Mouse (Mus musculus): Measurements from ENCODE around the gene Kcnn1. TPM values are rescaled to one million over a fixed set of nuclear protein-coding genes. Genes with fewer than 3 reads are reported as not detected.
"Not testable (repeated sequence)": the region's sequence is repeated elsewhere in the genome, so short reads cannot be mapped to it uniquely, and the experiment has no call there.

Kcnn1 gene
- polyA plus RNA-seq, 1 experiment from 2014 or later: 4.1 TPM

- peak; percentile 79 for ATAC-seq (replicated peaks; ENCODE audit: extremely low read depth, insufficient read depth, low FRiP score)
- Histone ChIP-seq H3K9me3 (replicated peaks; ENCODE audit: control insufficient read depth, low read length) (no peaks in the 10 kb centered on the region), H3K4me2 (ENCODE audit: low read depth, low read length) (peak overlapping the region; percentile 10), H3K4me1 (ENCODE audit: control insufficient read depth, insufficient read depth, low read length) (peaks cover 16% of the 10 kb centered on the region), H3K9ac (ENCODE audit: low read length) (peak overlapping the region; percentile 46), H3K4me3 (ENCODE audit: low read length) (no peak overlapping the region), H3K27me3 (ENCODE audit: control insufficient read depth, insufficient read depth, low read length) (no peaks in the 10 kb centered on the region), H3K27ac (ENCODE audit: low read length) (peak overlapping the region; percentile 72), H3K36me3 (ENCODE audit: control insufficient read depth, insufficient read depth) (0 out of 2 replicates have a peak, but pooled peaks cover 5% of the 10 kb centered on the region)
- WGBS: 24% methylated on average over 15 of the region's 15 CpGs
Observed at GRCm38 (mm10) chr8:70833520-70833919, 29.5 kb downstream of the Kcnn1 start.

DNA sequence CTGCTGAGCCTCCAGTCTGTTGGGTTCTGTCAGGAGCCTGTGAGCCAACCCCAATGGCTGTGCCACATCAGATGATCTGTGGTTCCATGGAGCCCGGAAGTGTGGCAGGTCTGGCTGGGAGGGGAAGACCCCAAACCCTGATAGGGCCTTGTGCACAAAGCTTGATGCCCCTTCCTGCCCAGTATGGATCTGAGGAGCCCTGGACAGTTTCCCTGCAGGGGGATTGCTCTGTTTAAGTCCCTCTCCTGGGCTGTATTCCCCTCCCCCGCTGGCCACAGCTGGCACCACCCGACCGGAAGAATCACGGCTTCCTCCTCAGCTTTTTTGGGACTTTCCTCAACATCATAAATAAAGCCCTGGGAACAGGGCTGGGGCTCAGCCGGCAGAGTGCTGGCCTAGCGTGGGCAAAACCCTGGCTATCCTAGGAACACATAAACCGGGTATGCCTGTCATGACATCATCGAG, 30.0 kb downstream of the Kcnn1 start:
- no peak overlapping the region for H3K4me3 ChIP-seq (ENCODE audit: low read length)
- H3K27me3 ChIP-seq (ENCODE audit: control insufficient read depth, insufficient read depth, low read length): no peaks in the 10 kb centered on the region
- peak overlapping the region; percentile 72 for H3K27ac ChIP-seq (ENCODE audit: low read length)
- H3K4me1 ChIP-seq (ENCODE audit: control insufficient read depth, insufficient read depth, low read length): peaks cover 14% of the 10 kb centered on the region
- H3K9ac ChIP-seq (ENCODE audit: low read length): peak overlapping the region; percentile 46
- WGBS: 51% methylated on average over 9 of the region's 9 CpGs
- H3K4me2 ChIP-seq (ENCODE audit: low read depth, low read length): peak overlapping the region; percentile 10; the same call in 1 of the 2 replicates
- H3K9me3 ChIP-seq (replicated peaks; ENCODE audit: control insufficient read depth, low read length): no peaks in the 10 kb centered on the region
- ATAC-seq (replicated peaks; ENCODE audit: extremely low read depth, insufficient read depth, low FRiP score): no peak
- H3K36me3 ChIP-seq (ENCODE audit: control insufficient read depth, insufficient read depth): 0 out of 2 replicates have a peak, but pooled peaks cover 5% of the 10 kb centered on the region

DNA sequence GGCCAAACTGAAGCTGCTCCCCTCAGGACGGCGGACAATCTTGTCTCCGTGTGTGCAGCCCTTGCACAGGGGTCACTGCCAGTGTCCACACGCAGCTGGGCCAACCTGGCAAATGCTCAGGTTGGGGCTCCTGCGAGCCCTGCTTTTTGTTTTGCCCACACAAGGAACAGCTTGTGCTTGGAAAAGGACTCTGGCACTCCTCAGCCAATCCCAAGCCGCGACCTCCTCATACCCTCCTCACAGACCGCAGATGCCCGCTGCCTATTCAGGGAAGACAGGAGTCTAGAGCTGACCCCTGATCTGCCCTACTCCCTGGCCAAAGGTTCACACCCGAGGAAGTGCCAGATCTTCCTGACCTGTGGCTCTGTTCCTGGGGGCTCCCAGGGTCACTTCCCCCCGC, 30.7 kb downstream of the Kcnn1 start:
- 63% methylated on average over 11 of the region's 11 CpGs for WGBS
- Histone ChIP-seq H3K4me2 (ENCODE audit: low read depth, low read length) (no peak overlapping the region), H3K9me3 (replicated peaks; ENCODE audit: control insufficient read depth, low read length) (no peaks in the 10 kb centered on the region), H3K27me3 (ENCODE audit: control insufficient read depth, insufficient read depth, low read length) (no peaks in the 10 kb centered on the region), H3K27ac (ENCODE audit: low read length) (no peak overlapping the region), H3K36me3 (ENCODE audit: control insufficient read depth, insufficient read depth) (0 out of 2 replicates have a peak, but pooled peaks cover 5% of the 10 kb centered on the region), H3K4me3 (ENCODE audit: low read length) (no peak overlapping the region), H3K4me1 (ENCODE audit: control insufficient read depth, insufficient read depth, low read length) (peaks cover 14% of the 10 kb centered on the region), H3K9ac (ENCODE audit: low read length) (no peak overlapping the region)
- ATAC-seq (replicated peaks; ENCODE audit: extremely low read depth, insufficient read depth, low FRiP score): no peak

- no peaks in the 10 kb centered on the region for H3K27me3 ChIP-seq (ENCODE audit: control insufficient read depth, insufficient read depth, low read length)
- WGBS: 88% methylated on average over 8 of the region's 8 CpGs
- H3K4me2 ChIP-seq (ENCODE audit: low read depth, low read length): no peak overlapping the region
Observed at GRCm38 (mm10) chr8:70831517-70831916, 31.5 kb downstream of the Kcnn1 start.

DNA sequence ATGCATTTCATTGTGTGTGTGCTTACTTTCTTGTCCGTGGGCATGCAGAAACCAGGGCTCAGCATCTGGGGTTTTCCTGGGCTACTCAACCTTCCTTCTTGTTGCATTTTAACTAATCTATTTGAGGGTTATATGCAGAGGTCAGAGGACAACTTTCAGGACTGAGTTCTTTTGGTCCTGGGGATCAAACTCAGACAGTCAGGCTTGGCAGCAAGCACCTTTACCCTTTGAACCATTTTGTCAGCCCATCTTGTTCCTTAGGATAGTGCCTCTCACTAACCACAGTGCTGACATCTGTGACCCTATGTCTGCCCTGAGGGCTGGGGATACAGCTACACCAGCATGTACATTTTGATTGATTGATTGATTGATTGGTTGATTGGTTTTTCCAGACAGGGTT, 35.3 kb downstream of the Kcnn1 start:
- no peak for ATAC-seq (replicated peaks; ENCODE audit: extremely low read depth, insufficient read depth, low FRiP score)
- Histone ChIP-seq H3K4me2 (ENCODE audit: low read depth, low read length) (no peak overlapping the region), H3K27ac (ENCODE audit: low read length) (no peak overlapping the region), H3K4me1 (ENCODE audit: control insufficient read depth, insufficient read depth, low read length) (peaks cover 2% of the 10 kb centered on the region; the same call in 1 of the 2 replicates), H3K27me3 (ENCODE audit: control insufficient read depth, insufficient read depth, low read length) (no peaks in the 10 kb centered on the region), H3K9me3 (replicated peaks; ENCODE audit: control insufficient read depth, low read length) (peaks cover 4% of the 10 kb centered on the region), H3K4me3 (ENCODE audit: low read length) (no peak overlapping the region), H3K36me3 (ENCODE audit: control insufficient read depth, insufficient read depth) (no peaks in the 10 kb centered on the region), H3K9ac (ENCODE audit: low read length) (no peak overlapping the region)
- 89% methylated on average over 1 of the region's 1 CpGs for WGBS

More at GRCm38 (mm10) chr8:70831517-70831916, 31.5 kb downstream of the Kcnn1 start:
- H3K27ac ChIP-seq (ENCODE audit: low read length): no peak overlapping the region
- ATAC-seq (replicated peaks; ENCODE audit: extremely low read depth, insufficient read depth, low FRiP score): no peak
- 0 out of 2 replicates have a peak, but pooled peaks cover 5% of the 10 kb centered on the region for H3K36me3 ChIP-seq (ENCODE audit: control insufficient read depth, insufficient read depth)
- H3K9ac ChIP-seq (ENCODE audit: low read length): no peak overlapping the region
- no peak overlapping the region for H3K4me3 ChIP-seq (ENCODE audit: low read length)
- H3K9me3 ChIP-seq (replicated peaks; ENCODE audit: control insufficient read depth, low read length): peaks cover 4% of the 10 kb centered on the region
- H3K4me1 ChIP-seq (ENCODE audit: control insufficient read depth, insufficient read depth, low read length): peaks cover 14% of the 10 kb centered on the region

DNA sequence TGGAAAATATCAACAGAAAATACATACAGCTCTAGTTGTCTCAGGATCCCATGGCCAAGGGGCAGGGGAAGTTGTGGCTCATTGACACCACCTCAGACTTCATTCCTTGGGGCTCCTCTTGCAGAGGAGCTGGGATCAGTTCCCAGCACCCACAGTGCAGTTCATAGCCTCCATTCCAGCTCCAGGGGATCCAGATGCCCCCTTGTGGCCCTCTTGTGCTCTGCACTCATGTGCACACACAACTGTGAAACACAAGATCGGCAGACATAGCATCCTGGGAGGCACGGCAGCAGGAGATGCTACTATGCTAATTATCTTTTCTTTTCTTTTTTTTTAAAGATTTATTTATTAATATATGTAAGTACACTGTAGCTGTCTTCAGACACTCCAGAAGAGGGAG, 36.0 kb downstream of the Kcnn1 start:
- H3K27ac ChIP-seq (ENCODE audit: low read length): no peak overlapping the region
- H3K4me2 ChIP-seq (ENCODE audit: low read depth, low read length): no peak overlapping the region
- no peak overlapping the region for H3K9ac ChIP-seq (ENCODE audit: low read length)
- H3K4me1 ChIP-seq (ENCODE audit: control insufficient read depth, insufficient read depth, low read length): no peaks in the 10 kb centered on the region
- WGBS: 91% methylated on average over 2 of the region's 2 CpGs
- no peaks in the 10 kb centered on the region for H3K36me3 ChIP-seq (ENCODE audit: control insufficient read depth, insufficient read depth)
- no peak overlapping the region for H3K4me3 ChIP-seq (ENCODE audit: low read length)
- no peak for ATAC-seq (replicated peaks; ENCODE audit: extremely low read depth, insufficient read depth, low FRiP score)
- H3K27me3 ChIP-seq (ENCODE audit: control insufficient read depth, insufficient read depth, low read length): 0 out of 2 replicates have a peak, but pooled peaks cover under 1% of the 10 kb centered on the region
- peaks cover 4% of the 10 kb centered on the region for H3K9me3 ChIP-seq (replicated peaks; ENCODE audit: control insufficient read depth, low read length)

GRCm38 (mm10) chr8:70825816-70826215, 37.2 kb downstream of the Kcnn1 start:
- no peak overlapping the region for H3K9ac ChIP-seq (ENCODE audit: low read length)
- H3K9me3 ChIP-seq (replicated peaks; ENCODE audit: control insufficient read depth, low read length): peaks cover 4% of the 10 kb centered on the region
- 74% methylated on average over 8 of the region's 8 CpGs for WGBS
- H3K4me3 ChIP-seq (ENCODE audit: low read length): no peak overlapping the region
- no peak for ATAC-seq (replicated peaks; ENCODE audit: extremely low read depth, insufficient read depth, low FRiP score)
- peaks cover 5% of the 10 kb centered on the region; the same call in 1 of the 2 replicates for H3K27me3 ChIP-seq (ENCODE audit: control insufficient read depth, insufficient read depth, low read length)
- no peak overlapping the region for H3K27ac ChIP-seq (ENCODE audit: low read length)
- no peaks in the 10 kb centered on the region for H3K4me1 ChIP-seq (ENCODE audit: control insufficient read depth, insufficient read depth, low read length)
- H3K36me3 ChIP-seq (ENCODE audit: control insufficient read depth, insufficient read depth): no peaks in the 10 kb centered on the region
- H3K4me2 ChIP-seq (ENCODE audit: low read depth, low read length): no peak overlapping the region

- ATAC-seq (replicated peaks; ENCODE audit: extremely low read depth, insufficient read depth, low FRiP score): no peak
- 75% methylated on average over 7 of the region's 7 CpGs for WGBS
- H3K4me1 ChIP-seq (ENCODE audit: control insufficient read depth, insufficient read depth, low read length): no peaks in the 10 kb centered on the region
- peaks cover 8% of the 10 kb centered on the region for H3K27me3 ChIP-seq (ENCODE audit: control insufficient read depth, insufficient read depth, low read length)
- H3K9ac ChIP-seq (ENCODE audit: low read length): no peak overlapping the region
- H3K4me3 ChIP-seq (ENCODE audit: low read length): no peak overlapping the region
- H3K36me3 ChIP-seq (ENCODE audit: control insufficient read depth, insufficient read depth): no peaks in the 10 kb centered on the region
- H3K27ac ChIP-seq (ENCODE audit: low read length): no peak overlapping the region
- H3K4me2 ChIP-seq (ENCODE audit: low read depth, low read length): no peak overlapping the region
- H3K9me3 ChIP-seq (replicated peaks; ENCODE audit: control insufficient read depth, low read length): peaks cover 15% of the 10 kb centered on the region
Observed at GRCm38 (mm10) chr8:70823802-70824201, 39.3 kb downstream of the Kcnn1 start.

- not testable (repeated sequence) for H3K27ac ChIP-seq (ENCODE audit: low read length); H3K4me2 ChIP-seq (ENCODE audit: low read depth, low read length); H3K4me1 ChIP-seq (ENCODE audit: control insufficient read depth, insufficient read depth, low read length); H3K4me3 ChIP-seq (ENCODE audit: low read length); H3K27me3 ChIP-seq (ENCODE audit: control insufficient read depth, insufficient read depth, low read length); H3K9ac ChIP-seq (ENCODE audit: low read length); ATAC-seq (replicated peaks; ENCODE audit: extremely low read depth, insufficient read depth, low FRiP score); H3K36me3 ChIP-seq (ENCODE audit: control insufficient read depth, insufficient read depth)
- WGBS: 74% methylated on average over 3 of the region's 3 CpGs
- peaks cover 20% of the 10 kb centered on the region for H3K9me3 ChIP-seq (replicated peaks; ENCODE audit: control insufficient read depth, low read length)
Observed at GRCm38 (mm10) chr8:70822594-70822993, 40.5 kb downstream of the Kcnn1 start.
